Mouse (Mus musculus): ENCODE measurements at regions not wholly inside any gene's neighbourhood (a gene's known extent, or its start where the extent isn't known, plus 50 kb on each side); places are given as distances from the start of the nearest gene placed in this dataset.

- DNase-seq = no peak
Measured at GRCm38 (mm10) chr12:13030333-13030732, 88.6 kb upstream of the Mycn start.

- peak in 1 of 2 experiments; percentile 6 for DNase-seq
Measured at GRCm38 (mm10) chr12:13028086-13028485, 86.4 kb upstream of the Mycn start.

GRCm38 (mm10) chr12:13026041-13026580 is 84.4 kb upstream of the Mycn start:
- peak; percentile 51 to 73 for DNase-seq

GRCm38 (mm10) chr12:13024215-13024841 is 82.6 kb upstream of the Mycn start:
- no peak for DNase-seq

GRCm38 (mm10) chr12:13011023-13011761 is 69.5 kb upstream of the Mycn start:
- no peak for DNase-seq

GRCm38 (mm10) chr12:13010405-13010804 is 68.7 kb upstream of the Mycn start:
- DNase-seq = no peak

GRCm38 (mm10) chr12:13009470-13009869 is 67.8 kb upstream of the Mycn start:
- peak in 1 of 2 experiments; percentile 10 for DNase-seq

- DNase-seq = no peak
Measured at GRCm38 (mm10) chr12:13002703-13003102, 61.0 kb upstream of the Mycn start.

GRCm38 (mm10) chr12:13002069-13002590 is 60.4 kb upstream of the Mycn start:
- no peak for DNase-seq

GRCm38 (mm10) chr12:12995974-12996361 is 54.3 kb upstream of the Mycn start:
- no peak for DNase-seq

GRCm38 (mm10) chr12:12995061-12995973 is 53.6 kb upstream of the Mycn start:
- DNase-seq = peak; percentile 67 to 91

GRCm38 (mm10) chr12:12993894-12994714 is 52.4 kb upstream of the Mycn start:
- peak; percentile 7 to 33 for DNase-seq

All from lung, postnatal 4 days (tissue).